Mouse (Mus musculus) heart, embryonic 11.5 days (tissue): ENCODE data around the gene Rae1. TPM values are rescaled to one million over a fixed set of nuclear protein-coding genes. Genes with fewer than 3 reads are reported as not detected.

Experiments
- ATAC-seq: fragments of 200-750 bp; cut with Nextera tagmentation; replicated peaks from 2 replicates; pipeline ENCODE4 v1.8.0; 2017; ENCODE audit warnings: moderate library complexity; ENCODE audit not compliant: insufficient number of reproducible peaks, low FRiP score, low TSS enrichment
- H3K27ac ChIP-seq: fragments of 300-500 bp; sonication (generic); 2 replicates; pipeline ENCODE4 v1.5.1; 2014; ENCODE audit warnings: mild to moderate bottlenecking, low read depth, low read length
- H3K27me3 ChIP-seq: fragments of 300-500 bp; sonication (generic); 2 replicates; pipeline ENCODE4 v1.6.1; 2014; ENCODE audit warnings: mild to moderate bottlenecking, low read length, mixed read lengths; ENCODE audit not compliant: control insufficient read depth, insufficient read depth
- H3K36me3 ChIP-seq: fragments of 300-500 bp; sonication (generic); 2 replicates; pipeline ENCODE4 v1.6.1; 2014; ENCODE audit warnings: mild to moderate bottlenecking, low read length, moderate library complexity, mixed read lengths; ENCODE audit not compliant: control insufficient read depth, insufficient read depth
- H3K4me1 ChIP-seq: fragments of 300-500 bp; sonication (generic); 2 replicates; pipeline ENCODE4 v1.6.1; 2014; ENCODE audit warnings: low read length; ENCODE audit not compliant: control insufficient read depth, insufficient read depth
- H3K4me2 ChIP-seq: fragments of 300-500 bp; sonication (generic); 2 replicates; pipeline ENCODE4 v1.6.1; 2014; ENCODE audit warnings: mild to moderate bottlenecking, moderate library complexity
- H3K4me3 ChIP-seq: fragments of 300-500 bp; sonication (generic); 2 replicates; pipeline ENCODE4 v1.5.1; 2014; ENCODE audit warnings: low read depth, low read length
- H3K9ac ChIP-seq: fragments of 300-500 bp; sonication (generic); 2 replicates; pipeline ENCODE4 v1.6.1; 2014; ENCODE audit warnings: mild to moderate bottlenecking, low read depth, low read length, moderate library complexity
- H3K9me3 ChIP-seq: fragments of 300-500 bp; sonication (generic); replicated peaks from 2 replicates; pipeline ENCODE4 v1.6.1; 2016; ENCODE audit warnings: low read length; ENCODE audit not compliant: control insufficient read depth
- WGBS: fragments of 180-500 bp; shearing (Covaris S2); extraction: QIAGEN DNeasy Blood & Tissue Kit; methylation state at CpG from one replicate; pipeline ENCODE4 v1.1.7; 2014; ENCODE audit not compliant: insufficient replicate concordance; 5-methylcytosine and 5-hydroxymethylcytosine counted together
- polyA plus RNA-seq: library from polyadenylated mRNA; unstranded; fragments of >200 nt; fragmentation: Nextera tagmentation; extraction: Ambion mirVana; gene quantifications from 2 replicates; pipeline ENCODE4 v1.2.1, GENCODE M21; 2014

Rae1 gene
- polyA plus RNA-seq, 1 experiment from 2014 or later: 114 TPM

GRCm38 (mm10) chr2:173035653-173036052 is 35.7 kb downstream of the Rae1 start:
- Histone ChIP-seq H3K4me1 (peaks cover 39% of the 10 kb centered on the region), H3K27me3 (no peaks in the 10 kb centered on the region), H3K9ac (no peak overlapping the region), H3K36me3 (peaks cover 22% of the 10 kb centered on the region), H3K4me3 (no peak overlapping the region), H3K9me3 (no peaks in the 10 kb centered on the region), H3K27ac (peak overlapping the region; percentile 82), H3K4me2 (peak overlapping the region; percentile 39; the same call in 1 of the 2 replicates)
- 85% methylated on average over 5 of the region's 5 CpGs for WGBS
- 0 out of 2 replicates have a peak, but pooled peaks have one; percentile 16 for ATAC-seq

GRCm38 (mm10) chr2:173036055-173036454 is 36.1 kb downstream of the Rae1 start:
- 82% methylated on average over 5 of the region's 5 CpGs for WGBS
- Histone ChIP-seq H3K9ac (no peak overlapping the region), H3K4me1 (peaks cover 35% of the 10 kb centered on the region), H3K36me3 (peaks cover 22% of the 10 kb centered on the region), H3K9me3 (no peaks in the 10 kb centered on the region), H3K4me3 (no peak overlapping the region), H3K4me2 (peak overlapping the region; percentile 27; the same call in 1 of the 2 replicates), H3K27me3 (no peaks in the 10 kb centered on the region), H3K27ac (peak overlapping the region; percentile 82)
- ATAC-seq: no peak

DNA sequence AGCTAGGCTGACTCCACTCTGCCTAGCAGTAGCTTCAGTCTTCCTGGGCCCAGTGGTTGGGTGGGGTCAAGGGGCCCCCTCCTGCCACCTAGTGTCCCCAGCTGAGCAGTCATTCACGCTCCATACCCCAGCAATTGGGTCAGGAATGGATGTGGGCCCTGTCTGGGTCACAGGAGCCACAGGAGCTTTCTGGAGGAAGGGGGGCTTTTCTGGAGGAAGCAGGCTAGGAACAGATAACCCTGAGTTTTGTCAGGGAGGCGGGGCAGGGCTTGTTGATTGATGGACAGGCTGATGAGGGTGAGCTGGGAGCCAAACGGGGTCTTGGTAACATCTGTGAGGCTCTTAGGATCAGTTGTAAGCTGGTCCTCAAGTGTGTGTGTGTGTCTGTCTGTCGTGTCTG is 36.7 kb downstream of the Rae1 start:
- Histone ChIP-seq H3K27ac (peak overlapping the region; percentile 82), H3K27me3 (no peaks in the 10 kb centered on the region), H3K4me2 (peak overlapping the region; percentile 27; the same call in 1 of the 2 replicates), H3K9ac (no peak overlapping the region), H3K9me3 (no peaks in the 10 kb centered on the region), H3K36me3 (peaks cover 18% of the 10 kb centered on the region), H3K4me3 (no peak overlapping the region), H3K4me1 (peaks cover 32% of the 10 kb centered on the region)
- no peak for ATAC-seq
- WGBS: 52% methylated on average over 4 of the region's 4 CpGs

DNA sequence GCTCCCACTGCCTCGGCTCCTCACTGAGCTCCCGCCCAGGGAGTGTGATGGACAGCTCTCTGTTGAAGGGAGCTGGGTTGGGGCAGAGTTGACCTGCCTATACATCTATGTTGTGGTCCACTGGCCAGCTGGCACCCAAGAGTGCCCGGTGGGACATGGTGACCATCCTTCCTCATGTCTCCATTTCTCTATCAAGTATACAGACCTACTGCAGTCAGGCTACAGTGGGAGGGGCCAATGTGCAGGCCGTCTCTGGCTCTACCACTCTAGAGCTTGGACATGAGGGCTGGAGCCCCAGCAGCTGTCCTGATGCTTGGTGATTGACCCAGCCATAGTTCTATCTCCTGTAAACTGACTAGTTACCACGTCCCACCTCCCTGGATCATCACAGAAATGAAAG is 37.4 kb downstream of the Rae1 start:
- no peak overlapping the region for H3K4me3 ChIP-seq
- peak overlapping the region; percentile 40; the same call in 1 of the 2 replicates for H3K9ac ChIP-seq
- peak overlapping the region; percentile 82 for H3K27ac ChIP-seq
- no peaks in the 10 kb centered on the region for H3K9me3 ChIP-seq
- peak overlapping the region; percentile 27; the same call in 1 of the 2 replicates for H3K4me2 ChIP-seq
- no peaks in the 10 kb centered on the region for H3K27me3 ChIP-seq
- ATAC-seq: no peak
- peaks cover 36% of the 10 kb centered on the region for H3K4me1 ChIP-seq
- peaks cover 16% of the 10 kb centered on the region for H3K36me3 ChIP-seq
- WGBS: 75% methylated on average over 5 of the region's 5 CpGs

- peaks cover 16% of the 10 kb centered on the region for H3K36me3 ChIP-seq
- H3K4me2 ChIP-seq: no peak overlapping the region
- H3K9ac ChIP-seq: peak overlapping the region; percentile 40; the same call in 1 of the 2 replicates
- H3K27me3 ChIP-seq: no peaks in the 10 kb centered on the region
- WGBS: 45% methylated on average over 7 of the region's 7 CpGs
- H3K9me3 ChIP-seq: no peaks in the 10 kb centered on the region
- H3K4me1 ChIP-seq: peaks cover 42% of the 10 kb centered on the region
- ATAC-seq: peak; percentile 84
- H3K27ac ChIP-seq: peak overlapping the region; percentile 82
- H3K4me3 ChIP-seq: no peak overlapping the region
Observed at GRCm38 (mm10) chr2:173037827-173038607, 38.1 kb downstream of the Rae1 start.

DNA sequence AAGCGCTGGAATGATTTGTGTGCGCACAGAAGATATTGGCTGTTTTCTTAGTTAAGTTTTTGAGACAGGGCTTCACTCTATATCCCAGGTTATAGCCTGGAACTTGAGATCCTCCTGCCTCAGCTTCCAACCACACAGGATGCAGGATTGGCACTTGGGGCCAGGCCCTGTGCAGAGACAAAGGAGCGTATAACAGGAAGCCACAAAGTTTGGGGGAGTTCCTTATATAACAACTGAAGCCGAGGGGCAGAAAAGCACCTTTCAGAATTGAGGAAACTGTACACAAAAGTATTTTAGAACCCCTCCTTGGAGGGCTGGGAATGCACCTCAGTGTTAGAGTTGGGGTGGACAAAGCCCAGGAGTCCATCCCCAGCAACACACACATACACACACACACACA is 39.1 kb downstream of the Rae1 start:
- no peak overlapping the region for H3K27ac ChIP-seq
- 89% methylated on average over 4 of the region's 4 CpGs for WGBS
- no peak for ATAC-seq
- no peak overlapping the region for H3K9ac ChIP-seq
- H3K27me3 ChIP-seq: no peaks in the 10 kb centered on the region
- no peak overlapping the region for H3K4me3 ChIP-seq
- H3K36me3 ChIP-seq: peaks cover 8% of the 10 kb centered on the region
- no peak overlapping the region for H3K4me2 ChIP-seq
- peaks cover 42% of the 10 kb centered on the region for H3K4me1 ChIP-seq
- H3K9me3 ChIP-seq: no peaks in the 10 kb centered on the region

- WGBS: 84% methylated on average over 3 of the region's 3 CpGs
- no peaks in the 10 kb centered on the region for H3K27me3 ChIP-seq
- no peak for ATAC-seq
- H3K4me2 ChIP-seq: no peak overlapping the region
- H3K27ac ChIP-seq: no peak overlapping the region
- peaks cover 31% of the 10 kb centered on the region for H3K4me1 ChIP-seq
- H3K36me3 ChIP-seq: no peaks in the 10 kb centered on the region
- H3K4me3 ChIP-seq: no peak overlapping the region
- no peak overlapping the region for H3K9ac ChIP-seq
- H3K9me3 ChIP-seq: no peaks in the 10 kb centered on the region
Observed at GRCm38 (mm10) chr2:173040803-173041202, 40.9 kb downstream of the Rae1 start.

DNA sequence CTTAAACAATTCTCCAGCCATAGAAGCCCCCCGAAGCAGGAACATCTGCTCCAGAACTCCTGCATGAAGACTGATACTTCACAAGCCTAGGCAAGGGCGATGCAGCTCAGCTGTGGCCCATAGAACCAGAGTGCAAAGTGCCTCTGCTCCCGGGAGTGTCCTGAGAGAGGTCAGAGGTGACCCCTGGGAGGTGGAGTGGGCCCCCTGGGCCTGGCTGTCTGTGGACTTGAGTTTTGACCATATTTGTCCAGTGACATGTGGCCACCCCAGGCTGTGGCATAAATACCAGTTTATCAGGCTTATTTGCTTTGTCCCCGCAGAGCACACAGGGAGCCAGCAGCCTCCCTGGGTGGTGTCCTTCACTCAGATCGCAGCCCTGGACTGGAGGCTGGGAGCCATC is 41.3 kb downstream of the Rae1 start:
- 0 out of 2 replicates have a peak overlapping the region, but pooled peaks have one; percentile 6 for H3K27ac ChIP-seq
- no peaks in the 10 kb centered on the region for H3K27me3 ChIP-seq
- H3K4me2 ChIP-seq: no peak overlapping the region
- H3K9me3 ChIP-seq: no peaks in the 10 kb centered on the region
- H3K36me3 ChIP-seq: no peaks in the 10 kb centered on the region
- no peak overlapping the region for H3K4me3 ChIP-seq
- peaks cover 31% of the 10 kb centered on the region for H3K4me1 ChIP-seq
- no peak for ATAC-seq
- 0 out of 2 replicates have a peak overlapping the region, but pooled peaks have one; percentile 22 for H3K9ac ChIP-seq
- 54% methylated on average over 5 of the region's 5 CpGs for WGBS
